Mouse (Mus musculus) telencephalon, adult 2 months (tissue): ENCODE data around the gene Neto2.
"Not testable (repeated sequence)": the region's sequence is repeated elsewhere in the genome, so short reads cannot be mapped to it uniquely, and the experiment has no call there.

Source experiments
- DNase-seq: peaks from one replicate; pipeline ENCODE4 v3.0.0-alpha.2; 2011; ENCODE audit warnings: low read depth, low spot score

Gene Neto2

GRCm38 (mm10) chr8:85700751-85701351, at the start of gene Neto2:
TSS of gene Neto2 (minus strand) at chr8:85700924.
- peak; percentile 23 for DNase-seq

GRCm38 (mm10) chr8:85745053-85745452, 44.3 kb upstream of the Neto2 start:
- no peak for DNase-seq

GRCm38 (mm10) chr8:85730545-85730944, 29.8 kb upstream of the Neto2 start:
- DNase-seq: no peak

GRCm38 (mm10) chr8:85717271-85717670, 16.5 kb upstream of the Neto2 start:
- DNase-seq: no peak

GRCm38 (mm10) chr8:85716696-85717095, 16.0 kb upstream of the Neto2 start:
- DNase-seq: no peak

- DNase-seq: no peak
Observed at GRCm38 (mm10) chr8:85706988-85707387, 6.3 kb upstream of the Neto2 start.

GRCm38 (mm10) chr8:85700101-85700750, 498 bp downstream of the Neto2 start:
- DNase-seq: peak; percentile 26

GRCm38 (mm10) chr8:85699051-85699450, 1.7 kb downstream of the Neto2 start:
- DNase-seq: peak; percentile 68

GRCm38 (mm10) chr8:85665146-85665545, 35.6 kb downstream of the Neto2 start:
- peak; percentile 21 for DNase-seq

- DNase-seq: peak; percentile 18
Observed at GRCm38 (mm10) chr8:85661995-85662394, 38.7 kb downstream of the Neto2 start.

GRCm38 (mm10) chr8:85651201-85651600, 49.5 kb downstream of the Neto2 start:
- no peak for DNase-seq

GRCm38 (mm10) chr8:85648553-85648952, 52.2 kb downstream of the Neto2 start:
- no peak for DNase-seq

- DNase-seq: no peak
Observed at GRCm38 (mm10) chr8:85644921-85645665, 55.6 kb downstream of the Neto2 start.

- DNase-seq: no peak
Observed at GRCm38 (mm10) chr8:85624450-85624849, 76.3 kb downstream of the Neto2 start.

GRCm38 (mm10) chr8:85623246-85623645, 77.5 kb downstream of the Neto2 start:
- DNase-seq: no peak

- DNase-seq: no peak
Observed at GRCm38 (mm10) chr8:85618789-85619188, 81.9 kb downstream of the Neto2 start.

GRCm38 (mm10) chr8:85617125-85617524, 83.6 kb downstream of the Neto2 start:
- DNase-seq: not testable (repeated sequence)

GRCm38 (mm10) chr8:85608836-85609235, 91.9 kb downstream of the Neto2 start:
- no peak for DNase-seq

GRCm38 (mm10) chr8:85607804-85608203, 92.9 kb downstream of the Neto2 start:
- no peak for DNase-seq

GRCm38 (mm10) chr8:85606974-85607373, 93.8 kb downstream of the Neto2 start:
- no peak for DNase-seq

GRCm38 (mm10) chr8:85606561-85606960, 94.2 kb downstream of the Neto2 start:
- no peak for DNase-seq

GRCm38 (mm10) chr8:85604201-85604600, 96.5 kb downstream of the Neto2 start:
- DNase-seq: no peak
